Mouse (Mus musculus): ENCODE data around the gene Mbtps1.

DNA sequence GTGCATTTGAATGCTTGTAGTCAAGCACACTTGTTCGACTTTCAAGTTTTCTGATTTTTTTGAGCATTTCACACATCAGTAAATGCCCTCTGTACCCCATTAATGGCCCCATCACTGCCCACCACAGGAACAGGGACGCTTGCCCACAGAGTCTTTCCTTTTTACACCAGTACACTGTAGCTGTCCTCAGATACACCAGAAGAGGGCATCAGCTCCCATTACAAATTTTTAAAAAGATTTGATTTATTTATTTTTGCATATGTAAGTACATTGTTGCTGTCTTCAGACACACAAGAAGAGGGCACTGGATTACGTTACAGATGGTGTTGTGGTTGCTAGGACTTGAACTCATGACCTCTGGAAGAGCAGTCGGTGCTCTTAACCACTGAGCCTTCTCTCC is 29.8 kb upstream of the Mbtps1 start:
- TF ChIP-seq GATA1 (IDR thresholded peaks at IDR 0.05; ENCODE audit: borderline replicate concordance, low read length) (no peak), FLI1 (IDR thresholded peaks at IDR 0.05; ENCODE audit: low read length) (no peak)

Data from megakaryocyte, embryonic 14.5 days (primary cell).